Mouse (Mus musculus): ENCODE results near the gene Lhx4.
A peak's percentile ranks its signal among the peaks of the same experiment; 100 is the strongest.

The Lhx4 gene

GRCm38 (mm10) chr1:155703191-155703680 is 48.2 kb downstream of the Lhx4 start:
- ATAC-seq (ENCODE audit: low TSS enrichment) = no peak

- no peak for ATAC-seq (ENCODE audit: low TSS enrichment)
Observed at GRCm38 (mm10) chr1:155700886-155701285, 50.6 kb downstream of the Lhx4 start.

- peak; percentile 83 for ATAC-seq (ENCODE audit: low TSS enrichment)
Observed at GRCm38 (mm10) chr1:155698373-155699159, 52.9 kb downstream of the Lhx4 start.

GRCm38 (mm10) chr1:155693443-155693842 is 58.0 kb downstream of the Lhx4 start:
- ATAC-seq (ENCODE audit: low TSS enrichment) = no peak

GRCm38 (mm10) chr1:155693026-155693425 is 58.5 kb downstream of the Lhx4 start:
- no peak for ATAC-seq (ENCODE audit: low TSS enrichment)

GRCm38 (mm10) chr1:155692230-155692629 is 59.3 kb downstream of the Lhx4 start:
- ATAC-seq (ENCODE audit: low TSS enrichment) = no peak; the same call in 1 of the 2 replicates

- no peak for ATAC-seq (ENCODE audit: low TSS enrichment)
Observed at GRCm38 (mm10) chr1:155689558-155689957, 61.9 kb downstream of the Lhx4 start.

- no peak for ATAC-seq (ENCODE audit: low TSS enrichment)
Observed at GRCm38 (mm10) chr1:155689141-155689540, 62.3 kb downstream of the Lhx4 start.

- ATAC-seq (ENCODE audit: low TSS enrichment) = no peak
Observed at GRCm38 (mm10) chr1:155686816-155687215, 64.7 kb downstream of the Lhx4 start.

- ATAC-seq (ENCODE audit: low TSS enrichment) = no peak
Observed at GRCm38 (mm10) chr1:155681116-155681799, 70.2 kb downstream of the Lhx4 start.

GRCm38 (mm10) chr1:155675570-155675969 is 75.9 kb downstream of the Lhx4 start:
- ATAC-seq (ENCODE audit: low TSS enrichment) = no peak

- ATAC-seq (ENCODE audit: low TSS enrichment) = no peak
Observed at GRCm38 (mm10) chr1:155663994-155664393, 87.5 kb downstream of the Lhx4 start.

- peak; percentile 57 for ATAC-seq (ENCODE audit: low TSS enrichment)
Observed at GRCm38 (mm10) chr1:155656321-155656720, 95.2 kb downstream of the Lhx4 start.

GRCm38 (mm10) chr1:155654961-155655360 is 96.5 kb downstream of the Lhx4 start:
- ATAC-seq (ENCODE audit: low TSS enrichment) = no peak

GRCm38 (mm10) chr1:155650121-155650846 is 101.2 kb downstream of the Lhx4 start:
- peak; percentile 29; the same call in 1 of the 2 replicates for ATAC-seq (ENCODE audit: low TSS enrichment)

Measured in frontal cortex, adult (tissue).